Mouse (Mus musculus) cerebellum, adult 2 months (tissue): Measurements from ENCODE around the gene Fbxo41. TPM values are rescaled to one million over a fixed set of nuclear protein-coding genes. Genes with fewer than 3 reads are reported as not detected.
"Not testable (repeated sequence)": the region's sequence is repeated elsewhere in the genome, so short reads cannot be mapped to it uniquely, and the experiment has no call there.

Experiments used
- DNase-seq, 2 experiments: peaks; one replicate each; pipeline ENCODE4 v3.0.0; 2021
- H3K27ac ChIP-seq: fragments of 200-500 bp; 2 replicates; pipeline ENCODE4 v1.5.1; 2012; ENCODE audit warnings: low read length, control low read depth, inconsistent platforms; ENCODE audit not compliant: insufficient read depth
- H3K27me3 ChIP-seq: fragments of 200-500 bp; 2 replicates; pipeline ENCODE4 v1.6.1; 2012; ENCODE audit warnings: inconsistent platforms, mild to moderate bottlenecking, low read length, moderate library complexity; ENCODE audit not compliant: control insufficient read depth, insufficient read depth
- H3K4me1 ChIP-seq: fragments of 200-500 bp; 2 replicates; pipeline ENCODE4 v1.6.1; 2011; ENCODE audit warnings: low read length; ENCODE audit not compliant: control insufficient read depth, insufficient read depth
- H3K4me3 ChIP-seq: fragments of 200-500 bp; replicated peaks from 2 replicates; pipeline ENCODE3; 2011; ENCODE audit warnings: mild to moderate bottlenecking, low read depth, low read length, control low read depth; ENCODE audit not compliant: insufficient read depth
- CTCF ChIP-seq: fragments of 200-500 bp; IDR thresholded peaks from 2 replicates; pipeline ENCODE4 v1.5.1; 2011; ENCODE audit warnings: low read depth, mild to moderate bottlenecking, control low read depth, low read length, moderate library complexity, borderline replicate concordance; ENCODE audit not compliant: insufficient read depth
- POLR2A ChIP-seq: fragments of 200-500 bp; IDR thresholded peaks from 2 replicates; pipeline ENCODE4 v1.6.1; 2011; ENCODE audit warnings: low read length, control low read depth, borderline replicate concordance; ENCODE audit not compliant: insufficient read depth
- WGBS: fragments of 180-500 bp; shearing (Covaris S2); methylation state at CpG from one replicate; pipeline ENCODE4 v1.1.7; 2018; 5-methylcytosine and 5-hydroxymethylcytosine counted together
- polyA plus RNA-seq: library from polyadenylated mRNA; depleted of rRNA; stranded (reverse); fragments of >200 nt; gene quantifications from 2 replicates; pipeline ENCODE4 v1.2.3, GENCODE M21; 2012

The Fbxo41 gene
- polyA plus RNA-seq, 1 experiment: 32.9 TPM

- 2% methylated on average over 93 of the region's 96 CpGs for WGBS
- TF ChIP-seq POLR2A (no peak), CTCF (0 out of 2 replicates have a peak, but pooled peaks have one; percentile 28)
Measured at GRCm38 (mm10) chr6:85450697-85451663, 51.8 kb downstream of the Fbxo41 start, which contains the start of gene Cct7. TSS of gene Cct7 (plus strand) at chr6:85451514.

GRCm38 (mm10) chr6:85450140-85450539 lies 52.7 kb downstream of the Fbxo41 start:
- not testable (repeated sequence) for H3K27me3 ChIP-seq, H3K27ac ChIP-seq, H3K4me3 ChIP-seq, H3K4me1 ChIP-seq, DNase-seq
- 59% methylated on average over 1 of the region's 1 CpGs for WGBS

More at GRCm38 (mm10) chr6:85450697-85451663, 51.8 kb downstream of the Fbxo41 start, which contains the start of gene Cct7:
- peak; percentile 97 to 99 for DNase-seq
- Histone ChIP-seq H3K4me3 (peak within 1 kb of the TSS; percentile 80), H3K27me3 (no peaks in the 10 kb centered on the region), H3K27ac (peak within 1 kb of the TSS; percentile 16; the same call in 1 of the 2 replicates), H3K4me1 (peaks cover 5% of the 10 kb centered on the region; the same call in 1 of the 2 replicates)

GRCm38 (mm10) chr6:85447351-85447750 lies 55.4 kb downstream of the Fbxo41 start:
- no peak overlapping the region for H3K27ac ChIP-seq
- no peaks in the 10 kb centered on the region for H3K27me3 ChIP-seq
- DNase-seq: no peak
- TF ChIP-seq POLR2A (no peak), CTCF (no peak)
- 85% methylated on average over 6 of the region's 6 CpGs for WGBS
- no peak overlapping the region for H3K4me3 ChIP-seq
- H3K4me1 ChIP-seq: peaks cover 5% of the 10 kb centered on the region; the same call in 1 of the 2 replicates

GRCm38 (mm10) chr6:85445286-85445685 lies 57.5 kb downstream of the Fbxo41 start:
- DNase-seq: no peak
- Histone ChIP-seq H3K4me3 (no peak overlapping the region), H3K27ac (no peak overlapping the region), H3K4me1 (peaks cover 2% of the 10 kb centered on the region; the same call in 1 of the 2 replicates), H3K27me3 (no peaks in the 10 kb centered on the region)
- TF ChIP-seq POLR2A (no peak), CTCF (no peak)
- WGBS: 67% methylated on average over 5 of the region's 5 CpGs

GRCm38 (mm10) chr6:85444266-85444965 lies 58.4 kb downstream of the Fbxo41 start:
- H3K4me1 ChIP-seq: peaks cover 2% of the 10 kb centered on the region; the same call in 1 of the 2 replicates
- H3K27me3 ChIP-seq: no peaks in the 10 kb centered on the region
- no peak for DNase-seq
- WGBS: 86% methylated on average over 8 of the region's 8 CpGs
- no peak overlapping the region for H3K27ac ChIP-seq
- H3K4me3 ChIP-seq: no peak overlapping the region
- TF ChIP-seq CTCF (no peak), POLR2A (no peak)

- Histone ChIP-seq H3K4me1 (peaks cover 2% of the 10 kb centered on the region; the same call in 1 of the 2 replicates), H3K27me3 (no peaks in the 10 kb centered on the region), H3K4me3 (no peak overlapping the region), H3K27ac (no peak overlapping the region)
- TF ChIP-seq POLR2A (no peak), CTCF (no peak)
- WGBS: 95% methylated on average over 3 of the region's 3 CpGs
- no peak for DNase-seq
Measured at GRCm38 (mm10) chr6:85443488-85444233, 59.1 kb downstream of the Fbxo41 start.

- no peak for DNase-seq
- Histone ChIP-seq H3K27me3 (no peaks in the 10 kb centered on the region), H3K4me1 (no peaks in the 10 kb centered on the region), H3K27ac (no peak overlapping the region), H3K4me3 (no peak overlapping the region)
- 76% methylated on average over 4 of the region's 4 CpGs for WGBS
- no peak for TF ChIP-seq CTCF
- TF ChIP-seq POLR2A: no peak
Measured at GRCm38 (mm10) chr6:85441142-85441541, 61.7 kb downstream of the Fbxo41 start.
